Mouse (Mus musculus): Measurements from ENCODE around the gene S100a16. TPM values are rescaled to one million over a fixed set of nuclear protein-coding genes. Genes with fewer than 3 reads are reported as not detected.

S100a16 gene
- total RNA-seq, 2 experiments from 2014 or later = 60.2 to 70.1 TPM

DNA sequence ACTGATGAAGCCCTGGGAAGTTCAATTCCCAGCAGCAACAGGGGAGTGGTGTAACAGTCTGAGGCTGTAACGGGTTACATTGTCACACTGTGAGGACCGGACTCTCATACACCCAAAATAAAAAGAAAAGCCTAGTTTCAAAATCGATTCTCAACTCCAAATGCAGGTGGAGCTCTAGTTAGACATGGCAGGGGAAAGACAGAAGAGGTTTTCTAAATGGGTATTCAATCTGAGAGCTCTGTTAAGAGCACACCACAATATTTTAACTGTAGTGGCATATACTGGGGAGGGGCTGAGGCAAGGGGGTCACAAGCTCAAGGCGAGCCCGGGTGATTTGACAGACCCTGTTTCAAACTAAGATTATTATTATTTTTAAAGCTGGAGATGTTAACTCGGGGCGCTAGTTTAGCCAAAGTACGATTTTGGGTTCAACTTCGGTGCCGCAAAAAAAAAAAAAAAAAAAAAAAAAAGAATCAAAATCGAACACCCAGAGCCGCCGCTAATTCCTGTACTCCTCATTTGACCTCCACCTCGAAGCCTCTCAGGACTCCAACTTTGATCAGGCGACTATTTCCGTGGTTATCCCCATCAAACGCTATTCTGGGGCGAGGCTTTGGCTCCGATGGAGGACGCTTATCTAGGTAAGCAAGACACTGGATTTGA is 28.6 kb upstream of the S100a16 start:
- intact Hi-C loops (cut with DNase I) = loop anchor here (2.0 to 5.0 kb wide), 3 partner anchors 76 to 144 kb away; partner anchors contain the start of gene S100a7a
- H3K4me3 ChIP-seq = peak overlapping the region; percentile 62
- no peak for DNase-seq (ENCODE audit: extremely low spot score in 1 of 2, low spot score in 2 of 2)

DNA sequence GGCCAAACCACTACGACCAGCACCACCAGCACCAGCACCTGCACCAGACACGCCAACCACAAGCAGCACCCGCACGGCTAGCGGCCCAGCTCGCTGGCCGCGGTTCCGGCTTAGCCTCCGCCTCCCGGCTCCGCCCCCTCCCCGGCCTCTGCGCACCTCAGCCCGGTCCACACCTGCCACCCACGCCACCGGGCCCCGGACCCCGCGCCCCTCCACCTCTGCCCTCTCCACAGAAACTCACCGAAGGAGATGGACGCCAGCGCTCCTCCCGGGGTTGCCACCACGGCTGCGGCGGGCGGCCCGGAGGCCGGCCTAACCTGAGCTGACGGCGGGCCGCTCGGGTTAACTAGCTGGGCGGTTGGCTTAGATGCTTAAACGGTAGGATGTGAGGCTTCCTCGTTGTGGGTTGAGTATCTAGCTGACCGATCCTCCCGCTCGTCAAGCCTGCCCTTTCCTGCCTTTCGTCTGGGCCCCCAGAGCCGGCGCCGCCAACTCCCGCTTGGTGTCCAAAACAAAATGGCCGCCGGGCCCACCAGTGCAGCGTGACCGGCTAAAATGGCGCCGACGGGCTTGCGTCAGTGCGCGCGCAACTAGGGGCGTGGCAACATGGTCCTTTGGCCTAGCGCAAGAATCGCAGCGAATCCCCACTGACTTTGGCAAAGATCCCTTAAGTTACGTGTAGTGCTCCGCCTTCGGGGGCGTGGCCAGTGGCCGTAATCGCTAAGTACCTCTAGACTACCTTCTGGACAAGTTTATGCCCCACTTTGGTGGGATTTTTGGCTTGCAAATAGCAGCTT is 27.9 kb upstream of the S100a16 start, which contains the start of gene Chtop:
TSS of gene Chtop (minus strand) at position 549 of the 797 bp plus-strand sequence.
- peak; percentile 99 for DNase-seq (ENCODE audit: extremely low spot score in 1 of 2, low spot score in 2 of 2)
- intact Hi-C loops (cut with DNase I) = loop anchor here (2.0 to 5.0 kb wide), 3 partner anchors 76 to 143 kb away; partner anchors contain the start of gene S100a7a
- Histone ChIP-seq H3K27ac (peak within 1 kb of the TSS; percentile 99), H3K4me3 (peak within 1 kb of the TSS; percentile 62)
- TF ChIP-seq CTCF (IDR thresholded peaks at IDR 0.05) = no peak

More for the DNA sequence above, 28.6 kb upstream of the S100a16 start:
- no peak; the same call in none of the 2 replicates for TF ChIP-seq CTCF (IDR thresholded peaks at IDR 0.05)
- H3K27ac ChIP-seq = peak overlapping the region; percentile 99

DNA sequence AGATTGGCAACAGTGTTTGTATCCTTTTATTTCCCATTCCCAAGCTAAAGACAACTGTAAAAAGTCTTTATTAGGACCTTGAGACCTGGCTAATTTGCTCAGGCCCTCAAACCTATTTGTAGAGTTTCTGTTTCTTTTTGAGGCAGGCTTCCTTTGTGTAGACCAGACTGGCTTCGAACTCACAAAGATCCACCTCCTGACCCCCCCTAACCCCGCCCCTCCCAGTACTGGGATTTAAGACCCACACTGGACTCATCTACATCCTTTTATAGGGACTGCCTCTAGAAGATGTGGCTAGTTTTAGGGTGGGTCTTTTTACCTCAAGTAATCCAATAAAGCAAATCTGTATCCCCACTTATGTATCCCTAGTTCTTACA is 27.3 kb upstream of the S100a16 start:
- Histone ChIP-seq H3K4me3 (peak overlapping the region; percentile 62), H3K27ac (peak overlapping the region; percentile 77)
- intact Hi-C loops (cut with DNase I) = loop anchor here (2.0 to 5.0 kb wide), 3 partner anchors 75 to 143 kb away; partner anchors contain the start of gene S100a7a
- DNase-seq (ENCODE audit: extremely low spot score in 1 of 2, low spot score in 2 of 2) = no peak
- no peak for TF ChIP-seq CTCF (IDR thresholded peaks at IDR 0.05)

DNA sequence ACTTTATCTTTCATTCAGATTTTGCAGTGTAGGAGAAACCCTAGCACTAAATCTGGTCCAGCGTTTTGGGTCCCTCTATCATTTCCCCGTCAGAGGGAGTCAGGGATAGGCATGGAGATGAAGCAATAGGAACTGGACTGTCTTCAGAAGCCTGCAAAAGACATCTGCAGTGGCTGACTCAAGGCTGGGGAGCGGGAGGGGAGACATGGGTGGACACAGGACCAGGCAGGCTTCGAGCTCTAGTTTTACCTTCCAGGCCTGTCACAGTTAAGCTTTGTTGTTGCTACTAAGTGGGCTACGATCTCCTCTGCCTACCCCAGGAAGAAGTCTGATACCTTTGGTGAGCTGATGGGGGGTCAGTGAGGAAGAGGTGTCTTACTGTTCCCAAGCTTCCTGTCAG is 24.8 kb upstream of the S100a16 start:
- no peak for DNase-seq (ENCODE audit: extremely low spot score in 1 of 2, low spot score in 2 of 2)
- intact Hi-C loops (cut with DNase I) = no loop called here
- no peak for TF ChIP-seq CTCF (IDR thresholded peaks at IDR 0.05)
- Histone ChIP-seq H3K4me3 (no peak overlapping the region), H3K27ac (no peak overlapping the region; the same call in 1 of the 2 replicates)

DNA sequence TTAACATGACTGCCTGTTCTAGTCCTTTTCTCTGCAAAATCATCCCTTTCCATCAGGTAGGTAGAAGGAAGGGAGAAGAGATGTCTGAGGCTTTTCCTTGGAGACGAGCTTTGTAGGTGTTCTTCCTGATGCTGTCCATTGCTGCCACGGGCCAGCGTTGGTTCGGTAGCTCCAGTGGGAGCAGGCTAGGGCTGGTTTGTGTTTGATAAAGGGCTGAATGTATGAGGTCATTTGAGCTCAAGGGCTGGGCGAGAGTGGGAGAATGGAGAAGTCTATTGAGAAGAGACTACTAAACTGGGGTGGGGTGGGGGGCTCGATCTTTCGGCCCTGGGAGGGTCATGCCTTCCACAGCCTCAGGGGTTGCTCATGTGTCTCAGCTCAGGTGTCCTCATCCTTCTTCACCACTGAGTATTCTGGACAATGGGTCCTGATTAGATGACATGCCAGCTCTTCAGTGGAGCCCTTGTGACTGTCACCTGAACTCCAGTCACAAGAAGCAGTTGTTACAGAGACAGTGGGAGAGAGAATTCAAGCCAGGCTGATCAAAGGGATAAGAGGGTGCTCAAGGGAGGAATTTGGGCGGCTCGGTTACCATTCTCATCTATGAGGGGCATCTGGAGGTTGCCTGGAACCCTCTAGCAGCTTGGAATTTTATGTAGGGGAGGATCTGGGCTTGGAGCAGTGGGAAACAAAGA is 24.0 kb upstream of the S100a16 start:
- no peak for TF ChIP-seq CTCF (IDR thresholded peaks at IDR 0.05)
- H3K4me3 ChIP-seq = peak overlapping the region; percentile 52
- intact Hi-C loops (cut with DNase I) = no loop called here
- no peak for DNase-seq (ENCODE audit: extremely low spot score in 1 of 2, low spot score in 2 of 2)
- H3K27ac ChIP-seq = peak overlapping the region; percentile 85

DNA sequence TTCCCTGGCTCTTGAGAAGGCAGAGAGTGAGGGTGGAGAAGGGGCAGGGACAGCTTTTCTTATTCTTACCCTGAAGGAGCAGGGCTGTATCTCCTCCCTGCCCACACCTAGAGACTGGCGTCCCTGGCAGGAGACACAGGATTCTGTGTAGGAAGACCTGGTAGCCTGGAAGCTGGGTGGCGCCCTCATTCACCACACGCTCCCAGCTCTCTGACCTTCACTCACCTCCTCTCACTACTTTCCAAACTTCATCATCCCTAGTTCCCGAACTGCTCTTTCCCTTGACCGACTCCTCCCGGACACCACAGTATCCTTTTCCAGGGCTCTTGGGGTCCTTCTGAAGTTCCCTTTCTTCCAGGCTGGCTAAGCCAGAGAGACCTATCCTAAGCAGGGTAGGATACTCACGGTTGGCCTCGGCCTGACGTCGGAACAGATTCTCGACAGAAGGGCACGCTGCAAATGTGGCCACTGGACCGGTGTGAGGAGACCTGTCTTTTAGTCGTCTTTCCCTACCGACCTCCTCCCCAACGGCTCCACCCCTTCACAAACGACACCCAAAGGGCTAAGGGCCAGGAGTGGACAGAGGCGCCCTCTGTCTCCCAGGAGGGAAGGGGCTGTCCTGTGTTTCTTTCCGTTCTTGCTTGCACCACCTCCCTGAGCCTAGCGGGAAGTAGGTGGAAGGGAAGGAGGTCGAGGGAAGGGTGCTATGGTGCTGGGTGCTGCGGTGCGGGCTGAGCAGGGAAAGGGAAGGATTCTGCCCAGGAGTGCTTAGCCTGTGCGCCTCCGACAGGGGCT is 23.1 kb upstream of the S100a16 start, which contains the start of the genes S100a1 and S100a13:
TSS of gene S100a1 (minus strand) at position 597 of the 795 bp plus-strand sequence.
TSS of gene S100a13 (plus strand) at position 640 of the 795 bp plus-strand sequence.
- Histone ChIP-seq H3K4me3 (peak within 1 kb of the TSS; percentile 52), H3K27ac (peak within 1 kb of the TSS; percentile 85)
- peak; percentile 46 to 55 for DNase-seq (ENCODE audit: extremely low spot score in 1 of 2, low spot score in 2 of 2)
- peak; percentile 26 for TF ChIP-seq CTCF (IDR thresholded peaks at IDR 0.05)
- intact Hi-C loops (cut with DNase I) = no loop called here

DNA sequence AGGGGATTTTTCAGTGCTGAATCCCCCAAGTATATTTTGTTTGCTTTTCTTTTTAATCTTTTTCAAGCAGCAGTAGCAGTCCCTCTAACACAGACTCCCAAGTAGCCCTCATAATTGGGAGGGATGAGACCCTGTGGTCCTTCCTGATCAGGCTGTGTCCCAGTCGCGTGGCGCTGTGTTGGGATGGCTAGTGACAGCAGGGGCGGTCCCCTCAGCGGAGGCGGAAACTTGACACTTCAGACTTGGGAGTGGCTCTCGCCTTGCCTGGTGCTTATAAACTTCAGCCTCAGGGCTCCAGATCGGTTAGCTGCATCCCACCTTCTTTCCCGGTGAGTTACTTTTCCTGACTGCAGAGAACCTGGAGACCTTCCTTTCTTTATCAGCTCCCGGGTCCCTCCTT is 22.4 kb upstream of the S100a16 start:
- peak overlapping the region; percentile 52 for H3K4me3 ChIP-seq
- DNase-seq (ENCODE audit: extremely low spot score in 1 of 2, low spot score in 2 of 2) = peak in 1 of 2 experiments; percentile 39
- intact Hi-C loops (cut with DNase I) = no loop called here
- H3K27ac ChIP-seq = peak overlapping the region; percentile 85
- no peak for TF ChIP-seq CTCF (IDR thresholded peaks at IDR 0.05)

DNA sequence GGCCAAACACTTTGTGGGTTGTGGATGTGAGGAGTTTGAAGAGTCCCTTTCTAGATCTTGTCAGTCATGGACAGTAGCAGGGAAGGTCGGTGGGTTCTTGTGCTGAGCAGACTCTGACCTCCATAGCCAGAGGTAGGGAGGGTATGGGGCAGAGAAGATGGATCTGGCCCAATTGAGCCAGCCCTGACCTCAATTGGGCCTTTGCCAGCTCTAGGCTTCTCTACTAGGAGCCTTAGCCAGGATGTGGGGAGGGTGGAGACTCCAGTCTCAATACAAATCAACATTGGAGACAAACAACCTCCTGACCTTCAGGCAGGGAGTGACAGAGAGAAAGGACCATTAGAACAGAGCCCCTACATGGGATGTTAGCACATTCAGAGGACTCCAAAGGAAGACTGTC is 21.8 kb upstream of the S100a16 start:
- intact Hi-C loops (cut with DNase I) = no loop called here
- no peak for TF ChIP-seq CTCF (IDR thresholded peaks at IDR 0.05)
- Histone ChIP-seq H3K27ac (peak overlapping the region; percentile 85), H3K4me3 (peak overlapping the region; percentile 52)
- DNase-seq (ENCODE audit: extremely low spot score in 1 of 2, low spot score in 2 of 2) = no peak

DNA sequence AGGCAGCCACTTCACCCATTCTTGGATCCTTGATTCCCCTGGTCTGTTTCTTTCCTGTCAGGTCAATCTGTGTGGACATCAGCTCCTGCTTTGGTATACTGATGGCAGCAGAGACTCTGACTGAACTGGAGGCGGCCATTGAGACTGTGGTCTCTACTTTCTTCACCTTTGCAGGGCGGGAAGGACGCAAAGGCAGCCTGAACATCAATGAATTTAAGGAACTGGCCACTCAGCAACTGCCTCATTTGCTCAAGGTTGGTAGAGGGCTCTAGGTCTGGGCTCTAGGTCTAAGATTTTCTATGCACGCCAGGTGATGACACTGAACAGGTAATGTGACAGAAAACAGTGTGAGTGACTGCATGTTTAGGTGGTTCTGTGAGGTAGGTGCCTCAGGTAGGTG is 21.3 kb upstream of the S100a16 start:
- no peak for DNase-seq (ENCODE audit: extremely low spot score in 1 of 2, low spot score in 2 of 2)
- TF ChIP-seq CTCF (IDR thresholded peaks at IDR 0.05) = no peak
- intact Hi-C loops (cut with DNase I) = no loop called here
- no peak overlapping the region; the same call in 1 of the 2 replicates for H3K4me3 ChIP-seq
- no peak overlapping the region; the same call in 1 of the 2 replicates for H3K27ac ChIP-seq

DNA sequence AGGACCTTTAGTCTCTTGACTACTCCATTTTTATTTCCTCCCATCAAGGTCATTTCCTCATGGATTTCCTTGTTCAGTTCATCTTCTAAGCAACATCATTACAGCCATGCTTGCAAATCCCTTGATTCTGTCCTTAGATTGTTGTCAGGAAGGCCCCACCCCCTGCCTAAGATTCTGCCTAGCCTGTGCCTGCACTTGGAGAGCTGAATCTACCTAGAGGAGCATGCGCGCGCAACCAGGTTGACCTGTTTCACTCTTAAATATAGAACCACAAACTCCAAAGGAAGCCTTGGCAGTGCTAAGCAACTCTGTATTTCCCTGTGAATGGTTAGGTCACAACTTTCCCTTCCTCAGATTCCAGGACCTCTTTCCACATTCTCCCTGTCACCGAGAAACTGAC is 19.3 kb upstream of the S100a16 start:
- intact Hi-C loops (cut with DNase I) = no loop called here
- TF ChIP-seq CTCF (IDR thresholded peaks at IDR 0.05) = no peak
- no peak for DNase-seq (ENCODE audit: extremely low spot score in 1 of 2, low spot score in 2 of 2)
- Histone ChIP-seq H3K4me3 (no peak overlapping the region), H3K27ac (no peak overlapping the region)

DNA sequence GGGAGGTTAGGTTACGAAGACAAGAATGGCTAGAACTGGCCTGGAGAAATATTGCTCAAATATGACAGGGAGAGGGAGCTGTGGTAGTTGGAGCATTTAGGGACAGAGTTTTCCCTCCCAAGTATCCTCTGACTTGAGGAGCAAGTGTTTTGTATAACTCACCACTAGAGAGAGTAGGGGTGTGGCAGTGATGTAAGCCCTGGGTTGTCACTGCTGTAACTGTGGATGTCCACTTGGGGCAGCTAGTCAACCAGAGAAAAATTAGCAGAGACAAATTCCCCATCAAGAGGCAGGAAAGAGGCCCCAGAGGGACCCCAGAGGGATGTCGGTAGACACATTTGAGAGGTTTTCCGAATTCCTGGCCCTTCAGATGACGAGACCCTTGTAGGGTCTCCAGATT is 11.6 kb upstream of the S100a16 start:
- intact Hi-C loops (cut with DNase I) = loop anchor here (2.0 kb wide), 1 partner anchor 89 kb away; no protein-coding TSS in a partner anchor
- no peak for DNase-seq (ENCODE audit: extremely low spot score in 1 of 2, low spot score in 2 of 2)
- peak; percentile 81 for TF ChIP-seq CTCF (IDR thresholded peaks at IDR 0.05)
- Histone ChIP-seq H3K27ac (no peak overlapping the region), H3K4me3 (no peak overlapping the region)
